Mouse (Mus musculus) MEL (cell line): ENCODE results near the gene Pdlim5.

Experiments used
- CHD1 ChIP-seq: IDR thresholded peaks from 2 replicates; pipeline ENCODE4 v1.6.1; 2012; ENCODE audit warnings: low read depth, mild to moderate bottlenecking, inconsistent platforms, low read length, improper control_type of control experiment
- CTCF ChIP-seq, 3 experiments: IDR thresholded peaks in 2 of 3; conservative IDR thresholded peaks in 1 of 3; 2 replicates each; pipeline ENCODE4 v1.5.1; 2011 to 2012; ENCODE audit warnings: low read length in 3 of 3, low read depth in 2 of 3, mild to moderate bottlenecking in 2 of 3, improper control_type of control experiment in 1 of 3, inconsistent platforms in 1 of 3, mixed read lengths in 1 of 3, moderate library complexity in 1 of 3; ENCODE audit not compliant: control insufficient read depth in 1 of 3, insufficient read depth in 1 of 3, poor library complexity in 1 of 3, severe bottlenecking in 1 of 3
- E2F4 ChIP-seq: IDR thresholded peaks from 2 replicates; pipeline ENCODE4 v1.6.1; 2011; ENCODE audit warnings: low read depth, low read length, improper control_type of control experiment, borderline replicate concordance
- EP300 ChIP-seq, 2 experiments: IDR thresholded peaks; 2 replicates each; pipeline ENCODE4 v1.6.1; 2011; ENCODE audit warnings: improper control_type of control experiment in 2 of 2, low read length in 2 of 2, low read depth in 1 of 2, mild to moderate bottlenecking in 1 of 2
- GATA1 ChIP-seq: IDR thresholded peaks from 2 replicates; pipeline ENCODE4 v1.6.1; 2011; ENCODE audit warnings: low read depth, low read length, improper control_type of control experiment
- JUND ChIP-seq: IDR thresholded peaks from 2 replicates; pipeline ENCODE4 v1.6.1; 2011; ENCODE audit warnings: low read depth, mild to moderate bottlenecking, improper control_type of control experiment, low read length
- KAT2A ChIP-seq: conservative IDR thresholded peaks from 2 replicates; pipeline ENCODE4 v1.6.1; 2012; ENCODE audit warnings: low read depth, low read length, improper control_type of control experiment, inconsistent platforms
- MXI1 ChIP-seq: IDR thresholded peaks from 2 replicates; pipeline ENCODE4 v1.6.1; 2011; ENCODE audit warnings: mild to moderate bottlenecking, low read depth, low read length, improper control_type of control experiment
- POLR2A ChIP-seq, 2 experiments: IDR thresholded peaks; 2 replicates each; pipeline ENCODE4 v1.6.1; 2011 to 2012; ENCODE audit warnings: low read length in 2 of 2, mild to moderate bottlenecking in 2 of 2, control low read depth in 1 of 2, improper control_type of control experiment in 1 of 2, low read depth in 1 of 2, moderate library complexity in 1 of 2; ENCODE audit not compliant: control insufficient read depth in 1 of 2, insufficient read depth in 1 of 2, poor library complexity in 1 of 2
- POLR2AphosphoS2 ChIP-seq: IDR thresholded peaks from 2 replicates; pipeline ENCODE4 v1.6.1; 2011; ENCODE audit warnings: low read length, improper control_type of control experiment
- TCF12 ChIP-seq: IDR thresholded peaks from 2 replicates; pipeline ENCODE4 v1.6.1; 2014; ENCODE audit warnings: low read depth, mild to moderate bottlenecking, inconsistent platforms, low read length, improper control_type of control experiment, moderate library complexity
- USF2 ChIP-seq, 2 experiments: IDR thresholded peaks; 2 replicates each; pipeline ENCODE4 v1.6.1; 2011 to 2012; ENCODE audit warnings: improper control_type of control experiment in 2 of 2, low read length in 2 of 2, borderline replicate concordance in 1 of 2, inconsistent platforms in 1 of 2, low read depth in 1 of 2, mild to moderate bottlenecking in 1 of 2; ENCODE audit not compliant: insufficient read depth in 1 of 2
- ZNF384 ChIP-seq: IDR thresholded peaks from 2 replicates; pipeline ENCODE4 v1.6.1; 2012; ENCODE audit warnings: low read depth, mild to moderate bottlenecking, inconsistent platforms, low read length, improper control_type of control experiment

GRCm38 (mm10) chr3:142394000-142394411 lies 1.5 kb downstream of the Pdlim5 start:
- TF ChIP-seq GATA1 (no peak), KAT2A (no peak), CTCF (IDR thresholded peaks at IDR 0.05 in 2 of 3, conservative IDR thresholded peaks at IDR 0.05 in 1 of 3; ENCODE audit: control insufficient read depth in 1 of 3, insufficient read depth in 1 of 3, low read depth in 2 of 3, low read length in 3 of 3, poor library complexity in 1 of 3, severe bottlenecking in 1 of 3) (no peak), E2F4 (no peak), ZNF384 (no peak), TCF12 (no peak), CHD1 (no peak), JUND (no peak), MXI1 (no peak), USF2 (IDR thresholded peaks at IDR 0.05; ENCODE audit: borderline replicate concordance in 1 of 2, insufficient read depth in 1 of 2, low read depth in 1 of 2, low read length in 2 of 2) (no peak), EP300 (IDR thresholded peaks at IDR 0.05; ENCODE audit: low read depth in 1 of 2, low read length in 2 of 2) (no peak), POLR2A (IDR thresholded peaks at IDR 0.05; ENCODE audit: control insufficient read depth in 1 of 2, insufficient read depth in 1 of 2, low read depth in 1 of 2, low read length in 2 of 2, poor library complexity in 1 of 2) (no peak), POLR2AphosphoS2 (no peak)
